Mouse (Mus musculus): ENCODE measurements around the gene Stac2. TPM values are rescaled to one million over a fixed set of nuclear protein-coding genes. Genes with fewer than 3 reads are reported as not detected.

Stac2 gene
- polyA plus RNA-seq, 2 experiments: 1.0 to 1.4 TPM

- peaks cover 35% of the 10 kb centered on the region for H3K36me3 ChIP-seq (ENCODE audit: control insufficient read depth, insufficient read depth, low read length)
- no peak overlapping the region for H3K27ac ChIP-seq (replicated peaks; ENCODE audit: low read depth, low read length)
- H3K4me2 ChIP-seq (replicated peaks; ENCODE audit: low read depth, low read length, severe bottlenecking): peak overlapping the region; percentile 66
- no peak for ATAC-seq (ENCODE audit: low FRiP score, low read depth)
- H3K4me3 ChIP-seq (replicated peaks; ENCODE audit: low read length): peak overlapping the region; percentile 98
- peak overlapping the region; percentile 99 for H3K9ac ChIP-seq (ENCODE audit: low read depth, low read length, severe bottlenecking)
- WGBS: 21% methylated on average over 7 of the region's 7 CpGs
- H3K27me3 ChIP-seq (ENCODE audit: control insufficient read depth, insufficient read depth, low read length): no peaks in the 10 kb centered on the region
- no peak for TF ChIP-seq POLR2A (IDR thresholded peaks at IDR 0.05; ENCODE audit: borderline replicate concordance, extremely low read depth, insufficient read depth, insufficient read length)
- peaks cover 15% of the 10 kb centered on the region for H3K4me1 ChIP-seq (ENCODE audit: control insufficient read depth, insufficient read depth, low read length)
- no peaks in the 10 kb centered on the region for H3K9me3 ChIP-seq (ENCODE audit: control insufficient read depth, low read length)
- no peak for DNase-seq (ENCODE audit: low spot score)
These were observed 25.5 kb downstream of the Stac2 start for GRCm38 (mm10) chr11:98027785-98028184.

- ATAC-seq (ENCODE audit: low FRiP score, low read depth) (no peak), DNase-seq (ENCODE audit: low spot score) (no peak)
- H3K4me2 ChIP-seq (replicated peaks; ENCODE audit: low read depth, low read length, severe bottlenecking): peak overlapping the region; percentile 66
- no peaks in the 10 kb centered on the region for H3K27me3 ChIP-seq (ENCODE audit: control insufficient read depth, insufficient read depth, low read length)
- peak overlapping the region; percentile 99 for H3K9ac ChIP-seq (ENCODE audit: low read depth, low read length, severe bottlenecking)
- H3K4me3 ChIP-seq (replicated peaks; ENCODE audit: low read length): peak overlapping the region; percentile 98
- H3K36me3 ChIP-seq (ENCODE audit: control insufficient read depth, insufficient read depth, low read length): peaks cover 35% of the 10 kb centered on the region
- H3K27ac ChIP-seq (replicated peaks; ENCODE audit: low read depth, low read length): peak overlapping the region; percentile 91
- H3K9me3 ChIP-seq (ENCODE audit: control insufficient read depth, low read length): no peaks in the 10 kb centered on the region
- WGBS: under 1% methylated on average over 18 of the region's 18 CpGs
- no peak for TF ChIP-seq POLR2A (IDR thresholded peaks at IDR 0.05; ENCODE audit: borderline replicate concordance, extremely low read depth, insufficient read depth, insufficient read length)
- peaks cover 15% of the 10 kb centered on the region for H3K4me1 ChIP-seq (ENCODE audit: control insufficient read depth, insufficient read depth, low read length)
These were observed 26.0 kb downstream of the Stac2 start for GRCm38 (mm10) chr11:98027297-98027688.

- H3K27me3 ChIP-seq (ENCODE audit: control insufficient read depth, insufficient read depth, low read length): no peaks in the 10 kb centered on the region
- peak; percentile 85 for ATAC-seq (ENCODE audit: low FRiP score, low read depth)
- H3K9ac ChIP-seq (ENCODE audit: low read depth, low read length, severe bottlenecking): peak within 1 kb of the TSS; percentile 99
- peak within 1 kb of the TSS; percentile 66 for H3K4me2 ChIP-seq (replicated peaks; ENCODE audit: low read depth, low read length, severe bottlenecking)
- peak within 1 kb of the TSS; percentile 98 for H3K4me3 ChIP-seq (replicated peaks; ENCODE audit: low read length)
- H3K27ac ChIP-seq (replicated peaks; ENCODE audit: low read depth, low read length): peak within 1 kb of the TSS; percentile 91
- no peaks in the 10 kb centered on the region for H3K9me3 ChIP-seq (ENCODE audit: control insufficient read depth, low read length)
- under 1% methylated on average over 49 of the region's 69 CpGs for WGBS
- peak; percentile 96; the same call in 1 of the 2 replicates for TF ChIP-seq POLR2A (IDR thresholded peaks at IDR 0.05; ENCODE audit: borderline replicate concordance, extremely low read depth, insufficient read depth, insufficient read length)
- DNase-seq (ENCODE audit: low spot score): peak; percentile 90
- H3K36me3 ChIP-seq (ENCODE audit: control insufficient read depth, insufficient read depth, low read length): peaks cover 35% of the 10 kb centered on the region
- peaks cover 15% of the 10 kb centered on the region for H3K4me1 ChIP-seq (ENCODE audit: control insufficient read depth, insufficient read depth, low read length)
These were observed 26.5 kb downstream of the Stac2 start, which contains the start of gene Rpl19 for GRCm38 (mm10) chr11:98026570-98027296. Gene Rpl19 (plus strand): TSS chr11:98026710.

GRCm38 (mm10) chr11:98026248-98026569 is 27.1 kb downstream of the Stac2 start:
- Histone ChIP-seq H3K4me2 (replicated peaks; ENCODE audit: low read depth, low read length, severe bottlenecking) (peak overlapping the region; percentile 66), H3K4me1 (ENCODE audit: control insufficient read depth, insufficient read depth, low read length) (peaks cover 19% of the 10 kb centered on the region), H3K4me3 (replicated peaks; ENCODE audit: low read length) (peak overlapping the region; percentile 98), H3K27ac (replicated peaks; ENCODE audit: low read depth, low read length) (peak overlapping the region; percentile 91), H3K9ac (ENCODE audit: low read depth, low read length, severe bottlenecking) (peak overlapping the region; percentile 99), H3K9me3 (ENCODE audit: control insufficient read depth, low read length) (no peaks in the 10 kb centered on the region), H3K36me3 (ENCODE audit: control insufficient read depth, insufficient read depth, low read length) (peaks cover 33% of the 10 kb centered on the region), H3K27me3 (ENCODE audit: control insufficient read depth, insufficient read depth, low read length) (no peaks in the 10 kb centered on the region)
- DNase-seq (ENCODE audit: low spot score): no peak
- no peak for TF ChIP-seq POLR2A (IDR thresholded peaks at IDR 0.05; ENCODE audit: borderline replicate concordance, extremely low read depth, insufficient read depth, insufficient read length)
- no peak for ATAC-seq (ENCODE audit: low FRiP score, low read depth)
- WGBS: 7% methylated on average over 15 of the region's 15 CpGs

GRCm38 (mm10) chr11:98024516-98024915 is 28.7 kb downstream of the Stac2 start:
- Histone ChIP-seq H3K36me3 (ENCODE audit: control insufficient read depth, insufficient read depth, low read length) (peaks cover 16% of the 10 kb centered on the region), H3K4me1 (ENCODE audit: control insufficient read depth, insufficient read depth, low read length) (peaks cover 32% of the 10 kb centered on the region), H3K27ac (replicated peaks; ENCODE audit: low read depth, low read length) (no peak overlapping the region), H3K9ac (ENCODE audit: low read depth, low read length, severe bottlenecking) (no peak overlapping the region), H3K9me3 (ENCODE audit: control insufficient read depth, low read length) (no peaks in the 10 kb centered on the region), H3K4me3 (replicated peaks; ENCODE audit: low read length) (no peak overlapping the region), H3K4me2 (replicated peaks; ENCODE audit: low read depth, low read length, severe bottlenecking) (no peak overlapping the region), H3K27me3 (ENCODE audit: control insufficient read depth, insufficient read depth, low read length) (no peaks in the 10 kb centered on the region)
- WGBS: 85% methylated on average over 3 of the region's 3 CpGs
- DNase-seq (ENCODE audit: low spot score) (no peak), ATAC-seq (ENCODE audit: low FRiP score, low read depth) (no peak)
- TF ChIP-seq POLR2A (IDR thresholded peaks at IDR 0.05; ENCODE audit: borderline replicate concordance, extremely low read depth, insufficient read depth, insufficient read length): no peak
